Mouse (Mus musculus) hindbrain, embryonic 11.5 days (tissue): ENCODE data around the gene Cc2d2a. TPM values are rescaled to one million over a fixed set of nuclear protein-coding genes. Genes with fewer than 3 reads are reported as not detected.
A peak's percentile ranks its signal among the peaks of the same experiment; 100 is the strongest.

Experiments used
- ATAC-seq: fragments of 200-750 bp; cut with Nextera tagmentation; 2 replicates; pipeline ENCODE4 v1.8.0; 2017; ENCODE audit warnings: mild to moderate bottlenecking, moderate TSS enrichment, moderate library complexity; ENCODE audit not compliant: low FRiP score
- DNase-seq: peaks from one replicate; pipeline ENCODE4 v3.0.0-alpha.2; 2015; ENCODE audit warnings: low spot score
- H3K27ac ChIP-seq: fragments of 300-500 bp; sonication (generic); 2 replicates; pipeline ENCODE4 v1.5.1; 2014; ENCODE audit warnings: mild to moderate bottlenecking, low read depth, low read length
- H3K27me3 ChIP-seq: fragments of 300-500 bp; sonication (generic); 2 replicates; pipeline ENCODE4 v1.6.1; 2014; ENCODE audit warnings: mild to moderate bottlenecking, low read length, moderate library complexity, mixed read lengths; ENCODE audit not compliant: control insufficient read depth, insufficient read depth
- H3K36me3 ChIP-seq: fragments of 300-500 bp; sonication (generic); 2 replicates; pipeline ENCODE4 v1.6.1; 2014; ENCODE audit warnings: mild to moderate bottlenecking, low read length, moderate library complexity, mixed read lengths; ENCODE audit not compliant: control insufficient read depth, insufficient read depth
- H3K4me1 ChIP-seq: fragments of 300-500 bp; sonication (generic); replicated peaks from 2 replicates; pipeline ENCODE4 v1.6.1; 2014; ENCODE audit warnings: low read length, mixed read lengths; ENCODE audit not compliant: control insufficient read depth, insufficient read depth
- H3K4me2 ChIP-seq: fragments of 300-500 bp; sonication (generic); replicated peaks from 2 replicates; pipeline ENCODE4 v1.6.1; 2014; ENCODE audit warnings: mild to moderate bottlenecking, low read depth, low read length
- H3K4me3 ChIP-seq: fragments of 300-500 bp; sonication (generic); 2 replicates; pipeline ENCODE4 v1.5.1; 2014; ENCODE audit warnings: low read depth, low read length
- H3K9ac ChIP-seq: fragments of 300-500 bp; sonication (generic); 2 replicates; pipeline ENCODE4 v1.6.1; 2014; ENCODE audit warnings: low read depth, low read length
- H3K9me3 ChIP-seq: fragments of 300-500 bp; sonication (generic); 2 replicates; pipeline ENCODE4 v1.6.1; 2016; ENCODE audit warnings: low read length; ENCODE audit not compliant: control insufficient read depth
- WGBS: fragments of 180-500 bp; shearing (Covaris S2); extraction: QIAGEN DNeasy Blood & Tissue Kit; methylation state at CpG from one replicate; pipeline ENCODE4 v1.1.7; 2014; 5-methylcytosine and 5-hydroxymethylcytosine counted together
- polyA plus RNA-seq: library from polyadenylated mRNA; unstranded; fragments of >200 nt; fragmentation: Nextera tagmentation; extraction: Ambion mirVana; gene quantifications from 2 replicates; pipeline ENCODE4 v1.2.1, GENCODE M21; 2014

Cc2d2a gene
- polyA plus RNA-seq, 1 experiment from 2014 or later: 9.4 TPM

DNA sequence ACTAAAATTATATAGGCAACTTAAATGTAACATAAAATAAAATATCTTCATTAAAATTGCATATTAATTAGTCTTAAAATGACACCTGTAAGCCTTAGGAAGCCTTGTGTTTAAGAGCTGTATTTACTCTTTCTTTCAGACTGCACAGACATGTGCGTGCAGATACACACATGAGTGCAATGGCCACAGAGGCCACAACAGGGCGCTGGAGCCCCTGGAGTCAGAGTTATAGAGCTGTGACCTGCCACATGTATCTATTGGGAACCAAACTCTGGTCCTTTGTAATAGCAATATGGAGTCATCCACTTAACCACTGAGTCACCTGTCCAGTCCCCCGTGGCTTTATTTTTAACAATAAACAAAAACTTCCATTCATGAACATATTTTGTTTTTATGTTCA lies 86.9 kb downstream of the Cc2d2a start:
- Histone ChIP-seq H3K9me3 (no peaks in the 10 kb centered on the region), H3K4me1 (no peaks in the 10 kb centered on the region), H3K27ac (no peak overlapping the region), H3K27me3 (no peaks in the 10 kb centered on the region), H3K4me3 (no peak overlapping the region), H3K4me2 (no peak overlapping the region), H3K36me3 (no peaks in the 10 kb centered on the region), H3K9ac (no peak overlapping the region)
- no peak for ATAC-seq
- 81% methylated on average over 3 of the region's 3 CpGs for whole genome bisulfite sequencing
- DNase-seq: no peak

DNA sequence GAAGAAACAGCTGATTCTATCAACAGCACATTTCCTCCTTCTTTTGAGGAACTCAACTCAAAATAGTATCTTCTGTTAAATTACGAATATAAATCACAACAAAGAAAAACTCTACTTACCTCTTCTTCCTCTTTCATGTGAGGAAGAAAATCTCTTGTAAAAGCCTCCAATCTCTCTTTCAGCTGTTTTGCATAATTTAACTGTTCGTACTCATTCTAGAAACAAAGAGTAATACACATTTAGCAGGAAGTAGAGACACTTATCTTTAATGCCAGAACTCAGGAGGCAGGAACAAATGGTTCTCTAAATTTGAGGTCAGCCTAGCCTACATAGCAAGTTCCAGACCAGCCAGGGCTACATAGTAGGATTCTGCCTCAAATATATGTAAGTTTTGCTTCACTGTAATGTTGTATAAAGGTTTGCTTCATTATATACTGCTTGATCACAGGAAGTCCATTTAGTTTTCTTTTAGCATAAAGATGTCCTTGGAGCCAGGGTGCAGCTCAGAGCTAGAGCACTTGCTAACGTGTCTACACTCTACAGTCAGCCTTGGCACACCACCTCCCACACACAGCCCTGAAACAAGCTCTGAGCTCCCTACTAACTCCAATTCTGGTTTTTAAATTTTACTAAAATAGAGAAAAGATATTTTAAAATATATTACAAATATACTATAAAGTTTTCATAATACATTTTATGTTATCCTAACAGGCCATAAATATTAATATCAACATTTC lies 108.6 kb downstream of the Cc2d2a start:
- Histone ChIP-seq H3K27ac (no peak overlapping the region), H3K4me3 (no peak overlapping the region), H3K9me3 (no peaks in the 10 kb centered on the region), H3K4me1 (no peaks in the 10 kb centered on the region), H3K36me3 (no peaks in the 10 kb centered on the region), H3K27me3 (no peaks in the 10 kb centered on the region), H3K4me2 (no peak overlapping the region), H3K9ac (no peak overlapping the region)
- DNase-seq (no peak), ATAC-seq (no peak)
- WGBS: 93% methylated on average over 3 of the region's 3 CpGs

DNA sequence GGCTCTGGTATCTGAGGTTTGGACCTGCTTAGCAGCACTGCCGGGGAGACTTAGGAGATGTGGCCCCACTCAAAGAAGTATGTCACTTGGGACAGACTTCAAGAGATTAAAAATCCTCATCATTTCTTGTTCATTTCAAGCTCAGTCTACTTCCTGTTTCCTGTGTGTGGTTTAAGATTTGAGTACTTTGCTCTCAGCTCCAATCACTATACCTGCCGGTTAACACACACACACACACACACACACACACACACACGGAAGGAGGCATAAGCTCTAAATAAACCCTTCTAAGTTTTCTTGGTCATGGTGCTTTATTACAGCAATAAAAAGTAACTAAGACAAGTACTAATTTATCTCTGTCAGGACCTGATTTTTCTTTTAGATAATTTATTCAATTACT lies 109.4 kb downstream of the Cc2d2a start:
- Histone ChIP-seq H3K27ac (no peak overlapping the region), H3K36me3 (no peaks in the 10 kb centered on the region), H3K9ac (no peak overlapping the region), H3K4me1 (no peaks in the 10 kb centered on the region), H3K4me2 (no peak overlapping the region), H3K27me3 (no peaks in the 10 kb centered on the region), H3K4me3 (no peak overlapping the region), H3K9me3 (no peaks in the 10 kb centered on the region)
- no peak for ATAC-seq
- 95% methylated on average over 3 of the region's 3 CpGs for WGBS
- DNase-seq: no peak

DNA sequence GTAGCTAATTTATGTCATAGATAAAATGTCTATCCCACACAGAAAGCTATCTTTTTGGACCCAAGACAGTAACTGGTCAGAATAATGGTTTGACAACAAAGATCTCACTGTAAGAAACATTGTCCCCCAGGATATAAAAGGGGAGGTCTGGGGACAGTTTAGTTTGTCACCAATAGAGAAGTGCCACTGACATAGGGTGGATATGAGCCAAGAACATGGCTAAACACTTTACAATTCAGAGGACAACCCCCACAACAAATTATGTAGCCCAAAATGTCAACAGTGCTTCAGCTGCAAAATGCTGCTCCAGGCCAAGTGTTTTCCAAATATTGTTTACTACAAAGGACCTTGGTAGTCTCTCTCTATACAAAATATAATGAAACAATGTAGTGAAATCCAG lies 114.3 kb downstream of the Cc2d2a start:
- Histone ChIP-seq H3K9me3 (no peaks in the 10 kb centered on the region), H3K4me3 (no peak overlapping the region), H3K27me3 (no peaks in the 10 kb centered on the region), H3K9ac (no peak overlapping the region), H3K4me1 (no peaks in the 10 kb centered on the region), H3K36me3 (no peaks in the 10 kb centered on the region), H3K27ac (no peak overlapping the region), H3K4me2 (no peak overlapping the region)
- ATAC-seq: no peak
- DNase-seq: no peak

DNA sequence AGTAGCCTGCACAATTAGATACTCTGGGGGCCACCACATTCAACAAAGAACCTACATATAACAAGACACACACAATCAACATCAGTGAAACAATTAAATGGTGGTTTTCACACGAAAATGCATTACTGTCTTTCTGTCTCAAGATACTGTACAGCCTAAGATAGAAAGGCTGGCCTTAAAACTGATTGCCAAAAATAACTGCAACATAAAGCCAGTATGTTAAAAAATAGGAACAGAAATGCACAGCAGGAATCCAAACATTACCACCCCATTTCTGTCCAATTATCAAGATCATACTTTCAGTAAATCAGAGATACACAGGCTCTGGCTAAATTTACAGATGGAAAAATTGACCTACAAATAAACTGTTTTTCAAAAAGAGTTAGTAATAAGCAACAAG lies 114.8 kb downstream of the Cc2d2a start:
- Histone ChIP-seq H3K4me3 (no peak overlapping the region), H3K27me3 (no peaks in the 10 kb centered on the region), H3K36me3 (no peaks in the 10 kb centered on the region), H3K4me1 (no peaks in the 10 kb centered on the region), H3K4me2 (no peak overlapping the region), H3K9ac (no peak overlapping the region), H3K27ac (no peak overlapping the region), H3K9me3 (no peaks in the 10 kb centered on the region)
- 54% methylated on average over 1 of the region's 1 CpGs for WGBS
- ATAC-seq (no peak), DNase-seq (no peak)

DNA sequence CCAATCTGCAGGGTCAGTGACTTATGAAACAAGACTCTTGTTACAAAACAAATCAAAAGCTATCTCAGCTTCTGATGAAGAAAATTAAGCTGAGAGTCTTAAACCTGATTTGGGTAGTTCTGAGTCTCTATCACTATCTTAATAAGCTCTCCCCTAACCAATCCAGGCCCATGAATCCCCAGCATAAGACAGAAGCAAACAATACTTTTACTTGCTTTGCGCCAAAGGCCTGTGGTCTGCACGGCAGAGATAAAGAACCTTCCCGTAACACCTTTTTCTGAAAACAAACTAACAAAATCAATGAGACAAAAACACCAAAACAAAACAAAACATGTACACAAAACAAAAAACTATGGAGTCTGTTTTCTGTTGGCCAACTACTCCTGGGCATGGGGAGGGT lies 116.4 kb downstream of the Cc2d2a start:
- no peak for ATAC-seq
- no peak overlapping the region for H3K27ac ChIP-seq
- H3K4me2 ChIP-seq: no peak overlapping the region
- no peaks in the 10 kb centered on the region for H3K4me1 ChIP-seq
- no peaks in the 10 kb centered on the region for H3K36me3 ChIP-seq
- WGBS: 85% methylated on average over 3 of the region's 3 CpGs
- no peak for DNase-seq
- H3K4me3 ChIP-seq: no peak overlapping the region
- no peaks in the 10 kb centered on the region for H3K27me3 ChIP-seq
- no peaks in the 10 kb centered on the region for H3K9me3 ChIP-seq
- no peak overlapping the region for H3K9ac ChIP-seq

DNA sequence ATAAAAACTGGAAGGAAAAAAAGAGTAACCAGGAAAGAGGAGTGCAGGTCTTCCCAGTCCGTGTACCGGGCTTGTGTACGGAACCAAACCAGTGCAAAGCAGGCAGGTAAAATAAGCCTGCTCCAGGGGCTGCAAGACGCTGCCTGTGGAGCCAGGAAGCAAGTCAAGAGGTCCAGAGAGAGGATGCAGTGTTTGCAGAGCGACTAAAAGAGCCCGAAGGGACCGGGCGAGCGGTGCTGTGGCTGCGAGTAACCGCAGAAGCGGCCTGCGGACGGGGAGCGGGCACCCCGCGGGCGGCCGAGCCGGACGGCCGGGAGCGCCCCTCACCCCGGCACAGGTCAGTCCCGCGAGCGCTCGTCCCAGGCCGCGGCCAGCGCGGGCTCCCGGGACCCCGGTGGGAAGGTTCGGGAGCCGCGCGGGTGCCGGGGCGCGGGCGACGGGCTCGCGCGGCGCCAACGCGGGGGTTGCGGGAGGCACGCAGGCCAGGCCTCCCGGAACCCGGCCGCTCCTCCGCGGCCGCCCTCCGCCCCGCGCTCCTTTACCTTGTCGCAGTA lies 119.4 kb downstream of the Cc2d2a start:
- Histone ChIP-seq H3K4me2 (peak overlapping the region; percentile 56), H3K27ac (peak overlapping the region; percentile 96)
- ATAC-seq: peak; percentile 74

DNA sequence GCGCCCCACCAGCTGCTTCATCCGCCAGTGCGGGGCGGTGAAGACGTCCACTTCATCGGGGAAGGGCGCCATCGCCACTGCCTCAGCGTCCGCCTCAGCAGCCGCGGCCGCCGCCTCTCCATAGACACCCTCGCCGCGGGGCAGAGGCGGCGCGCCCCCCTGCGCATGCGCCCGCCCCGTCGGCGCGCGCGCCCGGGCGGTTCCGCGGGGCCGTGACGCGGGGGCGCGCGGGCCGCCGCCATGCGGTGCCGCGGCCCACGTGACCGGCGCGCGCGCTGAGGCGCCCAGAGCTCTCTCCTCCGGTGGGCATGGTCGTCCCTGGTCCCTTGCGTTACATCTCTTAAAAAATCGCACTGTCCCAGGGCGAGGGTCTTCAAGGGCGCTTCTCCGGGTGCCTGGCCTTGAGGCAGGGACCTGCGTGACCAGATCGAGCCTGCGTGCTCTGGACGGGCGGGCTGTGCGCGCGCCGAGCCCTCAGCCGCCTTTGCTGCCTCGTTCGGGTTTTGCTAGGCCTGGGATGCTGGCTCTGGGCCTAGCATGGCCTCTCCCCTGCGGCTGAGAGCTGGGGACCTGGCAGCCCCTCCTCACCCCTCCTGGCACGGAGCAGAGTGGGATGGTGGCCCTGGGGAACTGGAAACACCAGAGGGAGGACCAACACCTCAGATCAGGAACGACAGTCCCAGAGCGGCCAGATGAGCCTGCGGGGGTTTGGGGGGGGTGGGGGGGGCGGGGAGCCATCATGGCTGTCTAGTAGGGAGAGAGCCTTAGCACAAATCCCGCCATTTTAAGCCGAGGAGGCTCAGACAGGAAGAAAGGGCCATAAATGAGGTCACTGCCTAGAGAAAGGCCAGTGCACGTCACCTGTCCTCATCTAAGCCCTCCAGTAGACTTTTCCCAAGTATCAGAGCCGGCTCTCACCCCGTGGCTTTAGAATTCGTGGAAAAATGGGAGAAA lies 120.1 kb downstream of the Cc2d2a start:
- H3K9me3 ChIP-seq: no peaks in the 10 kb centered on the region
- peak overlapping the region; percentile 75 for H3K4me2 ChIP-seq
- no peaks in the 10 kb centered on the region for H3K36me3 ChIP-seq
- DNase-seq (peak; percentile 92), ATAC-seq (peak; percentile 96)
- 7% methylated on average over 61 of the region's 82 CpGs for WGBS
- peak overlapping the region; percentile 96 for H3K27ac ChIP-seq
- H3K4me1 ChIP-seq: no peaks in the 10 kb centered on the region
- peak overlapping the region; percentile 88 for H3K4me3 ChIP-seq
- no peaks in the 10 kb centered on the region for H3K27me3 ChIP-seq
- peak overlapping the region; percentile 98 for H3K9ac ChIP-seq

More for the DNA sequence above, 119.4 kb downstream of the Cc2d2a start:
- Histone ChIP-seq H3K27me3 (no peaks in the 10 kb centered on the region), H3K9me3 (no peaks in the 10 kb centered on the region), H3K9ac (peak overlapping the region; percentile 98), H3K4me1 (no peaks in the 10 kb centered on the region), H3K36me3 (no peaks in the 10 kb centered on the region), H3K4me3 (peak overlapping the region; percentile 88)
- WGBS: 1% methylated on average over 33 of the region's 61 CpGs
- DNase-seq: no peak
